Mouse (Mus musculus) T-helper 2 cell (primary cell): ENCODE data around the gene Aagab.

ENCODE experiments used
- in situ Hi-C: fragments of 300-600 bp; cut with MboI, MseI; formaldehyde crosslinking; loops from one replicate; pipeline ENCODE4 v1.15.1; 2025; ENCODE audit warnings: high pct_unique_total_duplicates

Aagab gene

DNA sequence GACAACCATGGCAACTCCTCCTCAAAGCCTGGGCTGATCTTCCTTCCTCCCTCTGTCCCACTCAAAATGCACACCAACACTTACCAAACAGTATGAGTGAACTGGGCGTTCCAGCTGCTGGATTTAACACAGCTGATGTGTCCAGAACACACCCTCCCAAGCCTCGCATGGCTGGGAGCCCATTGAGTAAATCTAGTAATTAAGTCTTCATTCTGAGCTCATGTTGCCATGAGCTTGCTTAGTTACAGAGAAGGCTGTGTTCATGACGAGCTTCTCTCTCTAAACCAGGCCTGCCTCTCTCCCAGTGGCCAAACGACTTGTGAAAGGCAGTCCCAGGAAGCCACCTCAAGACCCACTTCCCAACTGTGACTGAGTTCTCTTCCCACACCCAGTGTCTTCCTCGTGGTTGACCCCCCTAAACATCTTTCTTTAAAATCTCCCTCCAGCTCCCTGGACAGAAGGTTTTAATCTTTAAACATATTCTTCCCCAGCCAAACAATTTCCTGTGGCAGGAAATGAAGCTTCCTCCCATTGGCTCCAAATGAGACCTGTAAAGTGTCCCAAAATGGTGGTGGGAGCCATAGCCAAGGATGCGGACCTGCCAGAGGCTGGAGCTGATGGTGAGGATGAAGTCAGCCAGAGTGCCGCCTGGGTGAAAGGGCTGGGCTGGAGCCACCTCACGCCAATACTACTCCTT is 70.5 kb downstream of the Aagab start:
- in situ Hi-C loops: no loop called here

DNA sequence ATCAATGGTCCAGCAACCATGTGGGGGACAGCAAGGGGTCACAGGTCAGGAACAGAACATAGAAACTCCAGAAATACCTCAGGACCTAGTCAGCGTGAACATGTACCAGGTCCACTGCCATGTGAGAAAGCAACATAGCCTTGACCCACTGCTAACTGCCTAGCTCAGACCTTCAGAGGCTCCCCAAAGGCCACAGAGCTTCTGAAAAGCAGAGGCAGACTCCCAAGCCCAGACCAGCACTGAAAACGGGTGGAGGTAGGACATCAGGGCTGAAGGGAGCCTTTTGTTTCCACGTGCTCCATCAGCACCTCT is 71.0 kb downstream of the Aagab start:
- in situ Hi-C loops: no loop called here

DNA sequence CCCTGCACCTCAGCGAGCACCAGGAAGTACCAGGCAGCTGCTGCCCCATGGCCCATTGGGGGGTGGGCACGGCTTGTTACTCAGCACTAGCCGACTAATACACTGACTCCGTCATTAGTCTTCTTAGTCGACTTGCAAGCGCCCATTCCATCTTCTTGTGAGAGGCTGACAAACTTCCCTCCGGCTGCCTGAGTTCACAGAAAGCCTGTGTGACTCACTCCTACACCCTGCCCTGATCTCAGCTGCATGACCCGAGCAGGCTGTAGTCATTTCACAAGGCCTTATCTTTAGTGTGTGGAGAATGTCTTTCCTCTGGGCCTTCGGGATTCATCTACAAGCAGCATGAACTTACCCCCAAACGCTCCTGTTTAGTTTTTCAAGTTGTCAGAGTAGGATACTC is 72.2 kb downstream of the Aagab start:
- in situ Hi-C loops: no loop called here

DNA sequence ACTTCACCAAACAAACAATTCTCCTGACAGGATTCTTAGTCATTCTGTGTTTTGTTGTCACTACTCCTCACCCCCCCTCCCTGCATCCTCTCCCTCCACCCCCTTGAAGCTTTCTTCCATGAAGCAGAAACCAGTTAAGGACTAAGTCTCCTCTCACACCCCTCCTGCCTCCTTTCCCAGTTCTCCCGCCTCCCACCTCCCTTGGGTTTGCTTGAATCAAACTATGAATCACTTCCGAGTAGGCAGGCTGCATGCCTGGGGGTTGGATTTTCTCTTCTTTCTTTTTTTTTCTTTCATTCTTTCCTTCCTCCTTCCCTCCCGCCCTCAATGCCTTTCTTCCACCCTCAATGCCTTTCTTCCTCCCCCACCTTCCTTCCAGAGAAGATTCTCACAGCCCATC is 75.2 kb downstream of the Aagab start:
- in situ Hi-C loops: no loop called here

DNA sequence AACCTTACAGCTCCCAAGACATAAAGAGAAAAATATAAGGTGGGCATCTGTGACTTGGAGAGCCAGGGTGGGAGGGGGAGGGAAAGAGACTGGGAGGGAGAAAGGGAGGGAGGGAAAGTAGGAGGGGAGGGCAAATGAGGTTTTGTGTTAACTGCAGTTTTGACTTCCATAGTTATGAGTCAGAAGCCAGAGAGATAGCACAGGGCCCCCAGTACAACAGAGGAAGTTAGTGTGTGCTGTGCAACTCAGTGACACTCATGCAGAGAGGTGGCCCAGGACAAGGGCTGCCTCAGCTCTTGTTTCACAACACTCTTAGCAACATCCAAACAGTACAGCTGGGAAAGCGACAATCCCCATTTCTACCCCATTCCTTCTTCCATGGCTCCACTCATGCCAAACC is 75.6 kb downstream of the Aagab start:
- in situ Hi-C loops: no loop called here

DNA sequence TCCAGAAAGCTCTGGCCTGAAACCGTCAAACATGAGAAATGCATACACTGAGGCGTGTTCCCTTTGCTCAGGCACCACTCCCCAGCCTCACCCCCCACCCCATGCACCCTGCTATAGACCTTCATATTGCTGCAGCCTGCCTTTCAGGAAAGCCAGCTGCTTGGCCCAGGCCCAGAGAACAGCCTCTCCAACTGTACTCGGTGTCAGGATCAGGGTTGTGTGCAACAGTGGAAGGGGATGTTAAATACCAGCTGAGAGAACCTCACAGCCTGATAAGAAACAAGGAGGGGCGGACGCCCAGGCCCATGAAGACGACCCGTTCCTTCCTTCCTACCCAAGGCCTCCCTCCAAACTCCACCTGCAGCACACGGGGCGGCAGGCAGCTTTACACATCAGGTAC is 79.8 kb downstream of the Aagab start:
- in situ Hi-C loops: no loop called here

DNA sequence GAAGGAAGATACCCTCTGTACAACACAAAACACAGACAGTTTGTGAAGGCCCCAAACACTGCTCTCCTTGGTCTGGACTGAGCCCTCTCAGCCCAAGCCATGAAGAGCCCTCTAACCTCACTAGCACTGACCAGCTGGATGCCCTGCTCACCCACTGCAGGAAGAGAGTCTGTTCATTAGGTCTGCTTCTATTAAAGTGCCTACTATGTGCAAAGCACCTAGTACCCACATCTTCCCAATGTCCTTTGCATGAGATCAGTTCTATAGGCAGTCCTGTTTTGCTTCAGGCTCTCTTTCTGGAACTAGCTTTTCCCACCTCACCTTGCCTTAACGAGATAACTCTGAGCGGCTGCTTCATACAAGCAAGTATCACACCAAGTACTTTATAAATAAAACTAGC is 80.5 kb downstream of the Aagab start:
- in situ Hi-C loops: no loop called here

DNA sequence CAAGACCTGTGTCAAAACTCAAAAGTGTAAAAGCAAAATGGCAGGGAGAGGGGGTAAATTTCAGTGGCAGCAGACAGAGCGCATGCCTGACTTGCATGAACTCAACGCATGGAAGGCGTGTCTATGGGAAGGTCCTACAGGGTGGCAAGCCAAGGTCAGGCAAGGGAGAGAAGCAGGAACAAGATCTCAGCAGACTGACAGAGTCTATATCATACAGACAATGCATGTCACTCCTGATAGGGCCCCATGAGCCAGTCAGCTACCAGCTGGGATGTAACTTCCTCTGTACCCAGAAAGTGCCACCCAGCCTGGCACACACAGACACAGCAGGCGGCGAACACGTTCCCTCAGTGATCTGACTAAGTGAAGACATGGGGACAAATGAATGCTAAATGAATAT is 81.8 kb downstream of the Aagab start:
- in situ Hi-C loops: no loop called here

DNA sequence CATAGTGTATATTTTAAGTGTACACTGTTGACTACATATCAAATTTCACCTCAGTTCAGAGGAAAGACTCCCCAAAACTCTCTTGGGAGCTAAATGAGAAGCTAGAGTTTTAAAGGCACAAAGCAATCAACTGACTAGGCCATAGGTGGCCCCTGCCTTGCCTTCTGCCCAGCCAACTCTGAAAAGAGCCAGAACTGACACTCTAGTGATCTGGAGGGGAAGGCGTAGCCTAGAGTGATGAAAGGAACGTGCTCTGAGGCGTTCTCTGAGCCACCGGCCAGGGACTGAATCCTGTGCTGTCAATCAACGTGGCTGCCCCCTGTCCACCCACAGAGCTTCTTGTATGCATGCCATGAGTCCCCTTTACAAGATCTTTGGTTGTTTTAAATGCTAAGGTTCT is 82.9 kb downstream of the Aagab start:
- in situ Hi-C loops: no loop called here

DNA sequence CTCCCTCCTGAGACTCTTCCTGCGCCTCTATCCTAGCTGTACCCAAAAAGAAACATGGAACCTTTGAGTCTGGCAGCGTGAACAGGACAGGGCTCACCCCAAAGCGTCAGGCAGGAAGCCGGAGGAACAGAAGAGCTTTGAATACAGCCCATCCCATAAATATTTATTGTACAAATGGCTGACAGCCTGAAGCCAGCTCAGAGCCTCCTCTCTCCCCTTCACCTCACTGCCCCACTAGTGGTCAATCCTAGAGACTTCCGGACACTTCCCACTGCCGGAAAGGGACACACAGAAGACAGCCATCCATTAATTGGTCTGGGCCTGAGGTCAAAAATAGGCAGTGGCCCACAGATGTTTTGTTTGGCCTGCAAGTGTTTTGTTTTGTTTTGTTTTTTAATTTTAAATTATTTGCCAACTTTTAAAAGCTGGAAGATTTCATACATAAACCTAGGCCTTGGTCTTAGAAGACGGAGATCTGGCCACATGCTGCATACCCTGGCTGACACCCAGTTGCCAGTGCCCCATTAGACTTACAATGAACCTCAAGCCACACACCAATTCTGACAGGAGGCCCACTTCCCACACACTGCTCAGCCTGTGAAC is 85.1 kb downstream of the Aagab start:
- in situ Hi-C loops: no loop called here

DNA sequence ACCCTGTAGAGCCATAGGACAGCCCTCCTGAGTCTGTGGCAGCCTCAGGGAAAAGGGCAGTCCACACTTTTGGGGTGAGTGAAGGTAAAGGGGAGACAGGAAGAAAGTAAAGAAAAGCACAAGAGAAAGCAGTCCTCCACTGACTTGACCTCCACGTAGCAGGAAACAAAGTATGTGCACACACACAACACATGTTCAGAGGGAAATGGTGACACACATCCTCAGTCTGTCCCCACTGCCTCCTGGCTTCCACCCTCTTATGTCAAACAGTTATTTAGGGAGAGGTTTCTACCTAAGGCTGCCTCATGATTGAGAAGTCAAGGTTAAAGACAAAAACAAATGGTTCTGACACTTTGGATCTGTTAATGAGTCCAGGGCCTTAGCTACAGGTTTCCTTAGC is 88.1 kb downstream of the Aagab start:
- in situ Hi-C loops: no loop called here

DNA sequence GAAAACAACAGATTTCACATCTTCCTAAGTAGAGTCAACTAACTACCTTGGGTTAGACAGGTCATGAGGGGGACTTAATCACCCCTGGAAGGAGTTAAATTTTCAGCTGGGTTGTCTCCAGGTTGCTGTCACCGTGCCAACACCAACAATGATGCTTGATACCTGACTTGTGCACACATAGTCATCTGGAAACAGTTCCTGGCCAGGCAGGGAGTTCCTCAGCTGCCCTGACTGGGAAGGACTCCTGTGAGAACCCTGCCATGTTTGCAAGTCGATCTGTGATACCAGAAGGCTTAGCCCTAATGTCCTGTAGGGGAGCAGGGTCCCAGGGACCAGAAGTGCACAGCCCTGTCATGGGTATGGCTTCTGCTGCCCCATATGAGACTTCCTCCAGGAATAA is 89.5 kb downstream of the Aagab start:
- in situ Hi-C loops: no loop called here
